8 mouse cellular contexts compared by ENCODE assay signal in the genomic region with DNA sequence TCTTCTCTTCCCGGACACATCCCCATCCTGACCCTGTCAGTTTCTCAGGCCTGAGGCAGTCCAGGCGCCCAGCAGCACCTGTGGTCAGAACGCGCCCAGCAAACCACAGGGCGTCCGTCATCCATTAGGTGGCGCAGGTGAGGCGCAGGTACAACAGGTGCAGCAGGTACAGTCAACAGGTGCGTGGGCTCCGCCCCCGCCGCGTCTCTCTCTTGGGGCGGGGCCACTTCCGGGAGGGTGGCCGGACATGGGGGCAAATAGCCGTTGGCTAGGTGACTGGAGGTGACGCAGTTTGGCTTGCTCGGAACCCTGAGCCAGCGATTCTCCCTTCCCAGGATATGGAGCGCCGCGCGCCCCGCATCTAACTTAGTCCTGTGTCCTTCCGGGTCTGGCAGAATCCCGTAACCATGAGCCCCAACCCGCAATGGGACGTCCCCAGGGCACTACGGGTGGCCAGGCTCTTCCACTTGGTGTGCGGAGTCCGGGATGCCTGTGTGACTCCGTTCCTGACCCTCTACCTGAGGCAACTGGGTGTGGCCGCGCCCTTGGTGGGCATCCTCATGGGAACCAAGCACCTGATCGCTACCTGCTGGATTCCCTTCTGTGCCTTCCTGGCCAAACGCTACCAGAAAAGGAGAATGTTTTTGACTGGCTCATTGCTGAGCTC. TPM values are rescaled to one million over a fixed set of nuclear protein-coding genes. Genes with fewer than 3 reads are reported as not detected.
DNase-seq lines count a peak whose midpoint lies in the region; ATAC-seq and TF ChIP-seq lines count a peak whose summit lies in the region.

A gene (plus strand): TSS at position 269 of the 667 bp plus-strand sequence.

- H3K4me1 ChIP-seq in E14TG2a.4 (replicated peaks; ENCODE audit: low read depth, low read length): peaks cover 20% of the 10 kb centered on the region
- no peaks in the 10 kb centered on the region for H3K4me1 ChIP-seq in intestine, embryonic 14.5 days (replicated peaks; ENCODE audit: control insufficient read depth, insufficient read depth, low read length)
- H3K4me1 ChIP-seq in liver, embryonic 14.5 days (replicated peaks; ENCODE audit: control insufficient read depth in 2 of 2, insufficient read depth in 2 of 2, low read length in 1 of 2): no peaks in the 10 kb centered on the region

- peak; percentile 39 for DNase-seq in cerebellum, adult 9-11 months
- DNase-seq in intestine, embryonic 14.5 days (ENCODE audit: low spot score): peak; percentile 85
- DNase-seq in liver, embryonic 14.5 days (ENCODE audit: low read depth in 3 of 3, low spot score in 3 of 3): no peak
- DNase-seq in splenic B cell, adult 2 months (ENCODE audit: low read depth, low spot score): peak; percentile 13
- DNase-seq in Muller cell, postnatal 12 days (ENCODE audit: inconsistent ontology term): no peak
- no peak for DNase-seq in layer of hippocampus, adult 18-20 months (ENCODE audit: low spot score in 2 of 2)
- no peak for DNase-seq in left cerebral cortex, adult 18-20 months (ENCODE audit: low spot score in 2 of 2)

- peak within 1 kb of the TSS; percentile 77 for H3K4me3 ChIP-seq in E14TG2a.4 (replicated peaks; ENCODE audit: low read length)
- peak within 1 kb of the TSS; percentile 31 for H3K4me3 ChIP-seq in intestine, embryonic 14.5 days (ENCODE audit: low read depth, low read length)
- no peak within 1 kb of the TSS for H3K4me3 ChIP-seq in liver, embryonic 14.5 days (ENCODE audit: insufficient read depth in 1 of 2, low read depth in 2 of 2, low read length in 2 of 2)

- H3K4me2 ChIP-seq in intestine, embryonic 14.5 days (ENCODE audit: low read length): peak within 1 kb of the TSS; percentile 44
- no peak within 1 kb of the TSS for H3K4me2 ChIP-seq in liver, embryonic 14.5 days (ENCODE audit: low read depth)

- H3K36me3 ChIP-seq in E14TG2a.4 (ENCODE audit: insufficient read depth, low read length): no peaks in the 10 kb centered on the region
- H3K36me3 ChIP-seq in intestine, embryonic 14.5 days (ENCODE audit: control insufficient read depth, insufficient read depth, low read length): no peaks in the 10 kb centered on the region
- no peaks in the 10 kb centered on the region for H3K36me3 ChIP-seq in liver, embryonic 14.5 days (replicated peaks; ENCODE audit: control insufficient read depth, insufficient read depth, low read depth)
- H3K36me3 ChIP-seq in splenic B cell, adult 2 months (ENCODE audit: control insufficient read depth, insufficient read depth, low read length, poor library complexity, severe bottlenecking): no peaks in the 10 kb centered on the region

- ATAC-seq in intestine, embryonic 14.5 days (replicated peaks; ENCODE audit: low FRiP score, low TSS enrichment, low read depth): peak; percentile 80
- ATAC-seq in liver, embryonic 14.5 days (ENCODE audit: insufficient read depth): no peak

- no peak for TF ChIP-seq EP300 in liver, embryonic 14.5 days (IDR thresholded peaks at IDR 0.05; ENCODE audit: low read depth)

- peak; percentile 37 for TF ChIP-seq CTCF in E14TG2a.4 (conservative IDR thresholded peaks at IDR 0.05; ENCODE audit: low read length)
- TF ChIP-seq CTCF in liver, embryonic 14.5 days (IDR thresholded peaks at IDR 0.05; ENCODE audit: low read depth): peak; percentile 47

- H3K9me3 ChIP-seq in E14TG2a.4 (ENCODE audit: low read length): no peaks in the 10 kb centered on the region
- H3K9me3 ChIP-seq in intestine, embryonic 14.5 days (ENCODE audit: control insufficient read depth, low read length): no peaks in the 10 kb centered on the region
- no peaks in the 10 kb centered on the region for H3K9me3 ChIP-seq in liver, embryonic 14.5 days (ENCODE audit: control insufficient read depth, low read length)

- no peak within 1 kb of the TSS for H3K27ac ChIP-seq in intestine, embryonic 14.5 days (ENCODE audit: low read depth)
- no peak within 1 kb of the TSS for H3K27ac ChIP-seq in liver, embryonic 14.5 days

- H3K27me3 ChIP-seq in E14TG2a.4 (ENCODE audit: insufficient read depth, low read length): peaks cover 28% of the 10 kb centered on the region
- H3K27me3 ChIP-seq in intestine, embryonic 14.5 days (replicated peaks; ENCODE audit: control insufficient read depth, insufficient read depth, low read length): no peaks in the 10 kb centered on the region
- H3K27me3 ChIP-seq in liver, embryonic 14.5 days (ENCODE audit: control insufficient read depth, insufficient read depth, low read length): no peaks in the 10 kb centered on the region
- H3K27me3 ChIP-seq in splenic B cell, adult 2 months (ENCODE audit: control insufficient read depth, insufficient read depth, low read length, poor library complexity, severe bottlenecking): no peaks in the 10 kb centered on the region; the same call in 1 of the 2 replicates

- WGBS in intestine, embryonic 14.5 days: 8% methylated on average over 37 of the region's 37 CpGs
- 18% methylated on average over 37 of the region's 37 CpGs for WGBS in liver, embryonic 14.5 days (ENCODE audit: insufficient replicate concordance)

- H3K9ac ChIP-seq in intestine, embryonic 14.5 days (ENCODE audit: low read length): 0 out of 2 replicates have a peak within 1 kb of the TSS, but pooled peaks have one; percentile 15
- H3K9ac ChIP-seq in liver, embryonic 14.5 days (replicated peaks): no peak within 1 kb of the TSS

RNA-seq across cellular contexts. Expression of the gene that starts here (rescaled TPM):
- polyA plus RNA-seq in intestine, embryonic 14.5 days (2014; fragmentation: Nextera tagmentation; extraction: Ambion mirVana): 1.7 and 2.2 TPM in 2 replicates
- polyA plus RNA-seq in liver, embryonic 14.5 days (2012; rRNA removed): 0.06 and 0.07 TPM in 2 replicates
- polyA plus RNA-seq in liver, embryonic 14.5 days (2014; fragmentation: Nextera tagmentation; extraction: Ambion mirVana): 0.06 TPM in 1 of 2 replicates, not detected in the other
- total RNA-seq in layer of hippocampus, adult 18-20 months (2021): not detected
- not detected for total RNA-seq in left cerebral cortex, adult 18-20 months (2021)

Comparison
In these comparisons a context has a peak if more than half of its experiments do, and no peak if none do; other contexts are left out.
1. H3K4me3 ChIP-seq: peak in E14TG2a.4 (single experiment) and intestine, embryonic 14.5 days (single experiment); none in liver, embryonic 14.5 days (0 of 2).
2. DNase-seq: peak in cerebellum, adult 9-11 months (single experiment), intestine, embryonic 14.5 days (single experiment) and splenic B cell, adult 2 months (single experiment); none in liver, embryonic 14.5 days (0 of 3), Muller cell, postnatal 12 days (single experiment), layer of hippocampus, adult 18-20 months (0 of 2) and left cerebral cortex, adult 18-20 months (0 of 2).